Mouse (Mus musculus) frontal cortex, postnatal 14 days (tissue): ENCODE data around the gene Pcgf2.
"Not testable (repeated sequence)": the region's sequence is repeated elsewhere in the genome, so short reads cannot be mapped to it uniquely, and the experiment has no call there.

ENCODE experiments used
- DNase-seq, 2 experiments: peaks; one replicate each; pipeline ENCODE4 v3.0.0; 2022; ENCODE audit warnings: low spot score in 2 of 2

Gene Pcgf2

DNA sequence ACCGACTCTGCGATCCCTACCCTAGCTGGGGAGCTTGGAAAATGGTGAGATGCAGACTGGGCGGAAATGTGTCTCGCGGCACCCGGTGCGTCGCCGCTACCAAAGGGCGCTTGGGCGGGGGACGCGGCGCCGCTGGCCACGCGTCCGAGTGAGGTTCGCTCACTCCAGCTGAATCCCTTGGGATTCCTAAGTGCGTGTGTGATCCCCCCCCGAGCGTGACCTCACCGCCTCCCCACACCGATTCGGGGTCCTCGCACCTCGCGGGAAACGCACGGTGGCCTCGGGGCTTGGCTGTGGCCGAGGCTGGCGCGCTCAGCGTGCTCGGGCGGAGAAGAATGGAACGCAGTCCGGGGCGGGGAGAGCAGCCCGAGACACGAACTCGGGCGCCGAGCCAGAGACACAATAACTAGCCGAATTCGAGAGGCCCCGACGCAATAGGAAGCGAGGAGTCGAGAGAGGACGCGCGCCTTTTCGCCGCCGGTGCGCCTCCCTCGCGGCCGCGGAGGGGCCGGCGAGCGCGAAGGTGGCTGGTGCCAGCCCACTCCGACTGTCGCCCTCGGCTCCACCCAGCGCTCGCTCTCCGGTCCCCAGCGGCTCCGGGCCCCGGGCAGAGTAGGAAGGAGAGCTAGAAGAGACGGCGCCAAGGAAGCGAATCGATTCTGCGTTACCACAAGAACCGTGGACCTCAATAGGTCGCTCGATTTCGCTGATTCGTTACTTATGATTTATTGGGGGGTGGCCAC is at the start of gene Pcgf2:
TSS of gene Pcgf2 (minus strand) at position 495 of the 743 bp plus-strand sequence.
- DNase-seq, result peak; percentile 61 to 67

DNA sequence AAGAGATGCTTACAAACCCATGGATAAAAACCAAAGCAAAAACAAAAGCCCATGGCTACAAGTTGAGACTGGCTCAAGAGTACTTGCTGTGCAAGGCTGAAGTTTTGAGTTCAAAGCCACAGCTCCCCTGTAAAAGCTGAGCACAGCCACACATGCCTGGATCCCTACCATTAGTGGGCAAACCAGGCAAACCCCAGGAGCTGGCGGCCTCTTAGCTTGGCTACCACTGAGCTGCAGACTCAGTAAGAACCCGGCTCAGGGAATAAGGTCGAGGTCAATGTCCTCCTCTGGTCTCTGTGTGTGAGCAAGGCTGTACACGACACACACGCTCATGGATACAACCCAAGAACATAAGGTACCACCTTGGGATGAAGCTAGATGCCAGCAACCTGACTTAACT is 48.2 kb upstream of the Pcgf2 start:
- no peak for DNase-seq

DNA sequence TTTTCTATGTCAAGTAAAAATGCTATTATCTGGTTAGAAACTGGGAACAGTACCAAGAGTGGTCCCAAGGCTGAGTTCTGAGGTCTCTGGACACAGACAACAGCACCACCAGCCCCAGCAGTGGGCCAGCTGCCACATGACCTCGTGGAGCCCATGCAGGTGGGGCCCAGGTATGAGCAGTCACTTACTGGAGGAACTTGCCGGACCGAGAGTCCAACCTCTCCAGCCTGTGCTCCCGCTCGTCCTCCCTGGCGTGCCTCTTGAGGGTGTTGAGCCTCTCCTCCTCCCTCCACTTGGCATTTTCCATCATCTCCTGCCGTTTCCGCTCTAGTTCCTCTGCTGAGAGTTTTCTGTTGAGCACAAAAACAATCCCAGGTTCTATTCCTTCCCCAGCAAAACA is 47.5 kb upstream of the Pcgf2 start:
- DNase-seq, result no peak

DNA sequence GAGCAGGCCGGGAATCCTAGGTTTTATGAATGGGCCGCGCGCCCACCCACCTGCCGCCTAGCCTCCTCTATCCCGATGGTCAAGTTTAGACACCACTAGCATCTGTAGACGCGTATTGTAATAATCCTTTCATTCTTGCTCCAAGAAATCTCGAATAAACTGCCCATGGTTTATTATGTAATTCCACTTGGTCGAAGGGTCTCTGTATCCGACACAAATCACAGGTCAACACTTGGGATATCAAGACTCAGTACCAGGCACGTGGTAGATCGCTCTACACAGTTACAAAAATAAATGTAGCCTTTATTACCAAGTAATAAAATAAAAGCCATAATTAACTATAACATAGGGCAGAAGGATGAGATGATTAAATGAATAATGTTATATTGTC is 45.0 kb upstream of the Pcgf2 start:
- no peak for DNase-seq

DNA sequence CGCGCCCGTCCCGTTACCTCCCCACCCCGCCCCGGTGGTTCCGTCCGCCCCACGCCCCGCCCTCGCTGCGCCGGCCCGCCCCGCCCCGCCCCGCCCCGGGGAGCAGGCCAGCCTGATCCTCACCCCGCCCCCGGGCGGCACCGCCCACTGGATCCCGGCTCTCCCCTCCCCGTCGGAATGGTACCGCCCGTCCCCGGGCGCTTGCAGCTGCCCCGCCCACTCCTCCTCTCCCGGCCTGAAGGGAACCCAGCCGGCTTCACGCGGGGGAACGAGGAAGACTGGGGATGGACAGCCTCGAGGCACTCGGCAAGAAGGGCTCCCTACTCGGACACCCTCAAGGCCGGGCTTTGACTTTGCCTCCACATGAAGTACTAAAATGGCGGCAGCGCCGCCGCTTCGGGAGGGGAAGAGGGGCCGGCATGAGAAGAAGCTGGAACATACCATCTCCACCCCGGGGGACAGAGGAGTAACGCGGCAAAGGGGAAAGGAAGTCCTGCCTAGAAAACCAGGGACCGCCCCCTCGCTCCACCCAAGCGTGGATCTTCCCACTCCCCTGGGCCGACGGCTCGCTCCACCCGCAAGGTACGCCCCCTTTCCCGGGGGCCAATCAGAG is 44.5 kb upstream of the Pcgf2 start:
- peak; percentile 96 to 98 for DNase-seq

DNA sequence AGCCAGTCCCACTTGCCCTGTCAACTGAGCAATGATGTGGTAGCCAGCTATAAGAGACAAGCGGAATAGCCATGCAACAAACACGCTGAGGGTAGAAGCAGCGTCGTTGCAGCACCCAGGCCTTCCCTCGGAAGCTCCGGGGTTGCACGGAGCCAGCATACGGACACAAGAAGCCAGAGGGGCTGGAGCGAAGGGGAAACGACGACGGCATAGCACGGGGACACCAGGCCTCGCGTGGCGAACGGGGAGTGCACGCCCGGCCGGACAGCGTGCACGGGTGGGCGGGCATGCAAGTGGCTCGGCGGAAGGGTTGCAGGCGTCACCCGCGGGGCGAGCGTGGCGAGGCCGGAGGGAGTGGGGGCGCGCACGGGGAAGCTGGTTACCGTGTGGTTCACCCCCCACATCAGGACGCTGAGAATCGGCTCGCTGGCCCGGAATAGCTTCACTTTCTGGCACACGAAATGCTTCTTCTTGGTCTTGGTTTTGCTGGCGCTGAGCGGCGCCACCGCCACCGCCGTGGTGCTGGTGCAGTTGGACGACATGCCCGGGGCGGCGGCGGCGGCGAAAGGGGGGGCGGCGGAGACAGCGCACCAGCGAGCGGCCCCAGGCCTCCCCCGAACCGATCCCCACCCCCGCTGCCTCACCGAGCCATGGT is 43.9 kb upstream of the Pcgf2 start, which contains the start of gene Pip4k2b:
TSS of gene Pip4k2b (minus strand) at position 642 of the 655 bp plus-strand sequence.
- peak; percentile 47 to 53 for DNase-seq

DNA sequence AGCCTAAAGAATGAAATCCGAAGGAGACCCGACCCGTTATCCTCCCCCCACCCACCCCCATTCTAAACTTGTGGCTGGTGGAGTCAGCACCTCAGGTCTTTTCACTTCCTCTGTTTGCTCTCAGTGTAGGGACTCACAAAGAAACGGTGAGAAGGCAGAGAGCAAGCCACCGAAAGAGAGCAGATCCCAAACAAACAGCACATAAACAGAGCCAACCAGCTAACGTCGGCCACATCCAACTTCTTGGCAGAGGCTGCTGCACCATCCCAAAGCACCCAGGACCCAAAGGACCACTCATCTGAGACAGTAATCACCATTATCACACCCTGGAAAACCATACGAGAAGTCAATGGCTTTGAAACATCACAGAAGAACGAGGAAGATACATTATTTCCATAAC is 43.1 kb upstream of the Pcgf2 start:
- no peak for DNase-seq

DNA sequence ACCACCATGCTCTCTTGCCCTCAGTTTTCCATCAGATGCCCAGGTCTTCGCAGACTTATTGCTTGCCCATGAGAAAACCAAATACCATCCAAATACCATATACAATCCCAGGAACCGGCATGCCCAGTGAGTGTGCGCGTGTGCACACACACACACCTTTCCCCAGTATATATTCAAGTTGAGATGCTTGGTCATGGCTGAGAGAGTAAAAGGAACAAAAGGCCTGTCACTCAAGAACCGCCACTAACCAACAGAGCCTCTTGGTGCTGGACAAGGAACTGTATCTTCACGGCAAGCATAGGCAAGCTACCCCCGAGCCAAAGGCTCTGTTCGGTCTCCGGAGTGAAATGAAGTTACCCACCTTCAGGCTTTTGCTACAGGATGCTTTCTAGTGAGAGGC is 42.3 kb upstream of the Pcgf2 start:
- DNase-seq, result no peak

DNA sequence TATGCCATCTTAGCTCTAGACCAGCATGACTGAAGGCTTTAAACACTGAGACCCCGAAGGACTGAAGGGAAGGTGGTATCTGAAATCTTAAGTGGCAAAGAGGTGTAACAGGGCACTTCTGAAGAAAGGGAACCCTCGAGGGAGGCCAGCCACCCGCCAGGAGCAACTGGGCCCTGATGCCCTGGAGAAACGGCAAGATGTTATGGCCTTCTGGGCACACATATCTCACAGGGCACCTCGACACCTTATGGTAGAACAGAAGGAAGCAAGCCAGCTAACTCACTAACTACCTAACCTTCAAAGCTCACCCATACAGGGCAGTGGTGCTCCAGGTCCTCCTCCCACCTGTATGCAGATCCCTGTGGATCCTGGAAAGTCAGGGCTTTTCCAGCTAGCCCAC is 41.9 kb upstream of the Pcgf2 start:
- no peak for DNase-seq

DNA sequence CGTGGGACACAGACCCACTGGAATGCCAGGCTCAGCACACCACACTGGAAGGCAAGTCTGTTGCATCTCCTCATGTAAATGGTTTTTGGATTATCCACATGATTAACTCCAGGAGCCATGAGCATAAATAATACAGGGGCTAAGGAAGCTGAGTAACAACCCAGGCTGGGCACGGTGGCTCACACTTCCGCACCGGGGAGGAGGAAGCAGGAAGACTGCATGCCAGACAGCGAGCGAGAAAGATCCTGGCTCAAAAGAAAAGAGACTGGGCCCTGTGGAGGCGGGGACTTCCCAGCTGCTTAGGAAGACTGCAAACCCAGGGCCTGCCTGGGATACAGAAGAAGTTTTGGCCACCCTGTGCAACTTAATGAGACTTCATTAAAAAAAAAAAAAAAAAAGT is 39.9 kb upstream of the Pcgf2 start:
- DNase-seq, result no peak

DNA sequence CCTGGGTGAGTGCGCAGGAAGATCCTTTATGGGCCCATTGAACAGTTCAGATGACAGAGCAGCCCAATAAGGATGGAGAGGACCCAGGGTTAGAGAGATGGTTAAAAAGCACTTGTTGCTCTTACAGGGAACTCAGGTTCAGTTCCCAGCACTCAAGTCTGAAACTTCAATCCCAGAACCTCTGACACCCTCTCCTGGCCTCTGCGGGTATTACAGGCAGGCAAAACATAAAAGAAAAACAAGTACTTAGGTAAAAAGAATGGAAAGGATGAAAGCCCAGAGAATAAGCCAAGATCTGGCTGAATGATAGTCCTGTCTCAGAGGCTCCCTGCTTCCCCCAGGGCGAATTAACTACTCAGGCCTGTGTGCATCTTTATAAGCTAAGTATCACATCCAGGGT is 38.9 kb upstream of the Pcgf2 start:
- no peak for DNase-seq

DNA sequence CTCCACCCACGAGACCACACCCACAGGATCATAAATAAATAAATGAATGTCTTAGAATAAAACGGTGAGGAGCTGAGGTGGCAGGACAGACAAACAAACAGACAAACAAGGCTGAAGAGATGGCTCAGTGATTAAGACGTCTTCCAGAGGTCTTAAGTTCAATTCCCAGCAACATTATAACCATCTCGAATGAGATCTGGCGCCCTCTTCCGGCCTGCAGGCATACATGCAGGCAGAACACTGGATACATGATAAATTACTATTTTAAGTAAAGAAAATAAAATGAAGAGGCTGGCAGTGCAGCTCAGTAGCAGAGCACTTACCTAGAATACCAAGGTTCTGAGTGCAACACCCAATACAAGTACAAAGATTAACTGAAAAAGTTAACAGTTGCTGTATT is 38.4 kb upstream of the Pcgf2 start:
- DNase-seq, result no peak

DNA sequence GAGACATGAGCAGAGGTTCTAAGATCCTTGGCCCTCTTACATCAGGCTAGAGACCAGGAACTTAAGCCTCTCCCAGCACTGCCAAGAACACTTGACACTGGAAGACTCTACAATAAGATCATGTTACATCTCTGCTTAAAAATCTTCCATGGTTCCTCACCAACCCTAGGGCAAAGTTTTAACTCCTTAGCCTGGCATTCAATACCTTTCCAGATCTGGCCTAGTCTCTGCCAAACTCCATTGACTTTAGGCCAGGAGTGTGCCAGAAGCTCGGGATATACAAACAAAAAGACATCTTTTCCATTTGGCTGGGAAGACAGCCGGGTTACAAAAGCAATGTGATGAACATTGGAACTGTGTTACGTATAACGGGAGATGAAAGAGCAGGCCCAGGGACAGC is 37.3 kb upstream of the Pcgf2 start:
- no peak for DNase-seq

DNA sequence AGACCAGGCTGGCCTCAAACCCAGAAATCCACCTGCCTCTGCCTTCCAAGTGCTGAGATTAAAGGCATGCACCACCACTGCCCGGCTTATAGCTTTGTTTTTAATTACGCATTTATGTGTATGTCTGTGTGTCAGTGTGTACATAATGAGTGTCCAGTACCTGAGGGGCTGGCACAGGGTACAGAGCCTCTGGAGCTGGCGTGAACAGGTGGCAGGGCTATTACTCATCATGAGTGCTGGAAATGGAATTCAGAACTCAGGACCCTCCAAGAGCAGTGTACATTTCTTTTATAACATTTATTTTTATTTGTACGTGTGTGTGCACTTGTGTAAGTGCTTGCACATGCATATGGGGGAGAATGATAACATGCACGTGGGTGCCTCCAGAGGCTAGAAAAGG is 36.3 kb upstream of the Pcgf2 start:
- DNase-seq, result no peak

DNA sequence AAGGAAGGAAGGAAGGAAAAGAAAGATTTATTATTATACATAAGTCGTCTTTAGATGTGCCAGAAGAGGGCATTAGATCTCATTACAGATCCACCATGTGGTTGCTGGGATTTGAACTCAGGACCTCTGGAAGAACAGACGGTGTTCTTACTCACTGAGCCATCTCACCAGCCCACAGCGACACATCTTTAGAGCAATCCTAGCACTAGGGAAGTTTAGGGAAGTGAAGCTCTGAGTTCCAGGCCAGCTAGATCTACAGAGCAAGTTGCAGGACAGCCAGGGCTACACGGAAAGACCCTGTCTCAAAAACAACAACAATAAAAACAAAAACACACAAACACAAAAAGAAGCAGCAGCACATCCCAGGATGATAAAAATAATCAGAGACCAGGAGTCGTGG is 34.5 kb upstream of the Pcgf2 start:
- not testable (repeated sequence) for DNase-seq

DNA sequence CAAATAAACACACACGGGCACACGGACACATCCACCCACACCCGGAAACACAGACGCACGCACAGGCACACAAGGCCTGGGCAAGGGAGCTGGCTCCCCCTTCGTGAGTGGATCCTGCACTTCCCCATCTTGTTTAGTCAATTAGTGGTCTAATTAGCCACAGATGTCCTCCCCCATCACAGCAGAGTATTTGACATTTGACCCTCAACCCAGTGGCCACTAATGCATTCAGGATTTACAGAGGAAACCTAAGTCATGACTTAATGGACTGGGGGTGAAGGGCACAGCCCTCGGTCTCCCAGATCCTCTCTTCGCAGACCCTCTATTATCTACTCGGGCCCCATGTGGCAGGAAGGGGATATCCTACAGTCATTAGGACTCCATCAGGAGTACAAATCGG is 33.4 kb upstream of the Pcgf2 start:
- no peak for DNase-seq

DNA sequence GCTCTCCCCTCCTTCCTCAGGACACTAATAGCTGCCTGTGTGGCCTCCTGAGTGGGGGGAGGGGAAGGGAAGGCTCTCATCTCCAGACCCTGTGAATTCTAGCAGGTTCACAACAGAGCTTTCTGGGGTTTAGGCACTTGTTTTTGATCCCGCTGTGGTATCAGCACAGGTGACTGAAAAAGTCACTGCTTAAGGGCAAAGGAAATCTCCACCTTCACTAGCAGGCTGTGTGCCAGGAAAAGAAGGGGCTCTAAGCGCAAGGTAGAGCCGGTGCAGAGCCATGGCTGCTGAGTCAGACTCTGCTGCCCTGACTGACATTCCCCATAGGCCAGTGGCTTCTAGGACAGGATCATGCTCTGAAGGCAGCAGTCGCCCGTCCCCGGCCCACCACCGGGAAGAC is 28.4 kb upstream of the Pcgf2 start:
- DNase-seq, result no peak

DNA sequence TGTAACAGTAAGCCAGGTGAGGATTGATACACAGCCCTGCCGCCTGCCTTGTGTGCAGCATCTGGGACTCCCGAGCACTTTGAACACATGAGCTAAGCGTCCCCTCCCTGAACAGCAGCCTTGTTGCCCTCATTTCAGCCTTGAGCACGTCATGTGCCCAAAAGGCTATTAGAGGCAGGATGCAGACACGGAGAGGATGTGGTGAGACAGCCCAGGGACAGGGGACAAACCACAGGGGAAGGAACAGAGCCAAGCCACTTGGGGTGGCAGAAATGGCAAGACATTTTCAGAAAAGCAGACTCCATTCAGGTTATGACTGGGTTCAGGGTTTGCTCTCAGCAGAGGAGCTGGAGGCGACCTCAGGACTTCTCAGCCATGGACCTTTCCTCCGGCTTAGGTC is 28.0 kb upstream of the Pcgf2 start:
- no peak for DNase-seq

DNA sequence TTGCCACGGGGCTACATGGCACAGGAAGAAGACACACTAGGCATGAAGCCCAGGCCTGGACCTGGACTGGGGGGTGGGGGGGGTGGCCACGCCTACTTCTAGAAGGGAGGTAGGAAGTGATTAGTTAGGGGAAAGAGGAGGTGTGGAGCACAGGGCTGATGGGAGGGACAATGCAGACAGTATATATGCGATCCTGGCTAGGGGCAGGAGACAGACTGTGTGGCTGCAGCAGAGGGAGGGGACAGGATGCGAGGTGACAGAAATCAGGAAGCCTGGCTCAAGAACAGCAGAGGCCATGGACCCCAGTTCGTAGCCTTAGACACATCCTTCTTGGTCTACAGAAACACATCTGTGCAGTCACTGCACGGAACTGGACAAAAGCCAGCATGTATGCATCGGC is 23.4 kb upstream of the Pcgf2 start:
- DNase-seq, result no peak

DNA sequence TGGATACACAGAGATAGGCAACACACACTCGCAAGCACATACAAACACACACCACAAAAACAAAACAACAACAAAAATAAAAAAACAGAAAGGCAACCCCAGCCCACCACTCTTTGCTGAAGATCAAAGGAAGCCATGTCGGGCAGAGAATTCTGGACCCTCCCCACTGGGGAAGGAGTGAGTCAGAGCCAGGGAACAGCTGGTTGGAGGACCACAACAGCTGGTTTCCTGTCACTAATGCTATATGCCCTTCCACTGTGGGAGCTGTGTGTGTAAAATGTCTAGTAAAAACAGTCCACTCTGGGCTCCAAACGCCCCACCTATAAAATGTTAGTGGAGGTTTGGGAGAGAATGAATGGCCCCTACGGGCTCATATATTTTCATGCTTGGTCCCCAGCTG is 21.0 kb upstream of the Pcgf2 start:
- no peak for DNase-seq

DNA sequence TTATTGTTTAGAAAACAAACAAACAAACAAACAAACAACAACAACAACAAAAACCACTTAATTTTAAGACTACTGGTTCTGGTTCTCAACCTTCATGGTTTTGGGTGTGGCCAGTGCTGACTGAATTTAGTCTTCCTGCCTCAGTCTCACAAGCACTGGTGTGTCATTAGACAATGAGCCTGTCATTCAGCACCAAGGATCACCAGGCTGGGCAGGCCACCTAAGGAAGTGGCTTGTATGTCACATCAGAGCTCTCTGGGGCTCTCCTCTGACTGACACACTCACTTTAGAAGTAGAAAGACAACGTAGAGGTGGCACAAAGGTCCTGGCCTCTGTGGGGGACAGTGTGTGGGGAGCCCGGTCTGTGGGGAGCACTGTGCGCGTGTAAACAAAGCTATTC is 18.7 kb upstream of the Pcgf2 start:
- no peak for DNase-seq

DNA sequence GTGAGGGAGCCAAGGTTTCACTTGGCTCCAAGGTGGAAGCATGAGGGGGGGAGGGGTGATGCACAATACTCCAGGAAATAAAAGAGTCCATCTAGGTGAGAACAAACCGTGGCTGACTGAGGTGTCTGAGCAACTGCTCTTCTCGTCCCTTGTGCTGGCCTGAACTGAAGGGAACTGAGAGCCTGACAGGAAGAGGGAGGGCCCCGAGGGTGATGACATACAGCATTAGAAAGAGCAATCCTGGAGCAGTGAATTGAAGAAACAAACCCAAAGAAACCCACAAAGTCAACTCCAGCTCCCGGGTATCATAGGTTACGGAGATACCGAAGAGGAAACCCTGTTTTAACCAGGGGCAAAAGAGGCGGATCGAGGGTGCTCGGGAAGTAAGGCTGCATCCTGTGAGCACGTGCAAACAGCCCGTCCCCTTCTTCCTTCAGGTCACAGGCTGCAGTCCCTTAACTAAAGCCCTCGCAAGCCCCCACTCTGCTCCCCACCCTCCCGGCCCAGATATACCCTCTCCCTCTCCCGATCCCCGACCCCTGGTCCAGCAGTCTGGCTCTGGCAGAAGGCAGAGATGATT is 18.1 kb upstream of the Pcgf2 start:
- DNase-seq, result no peak
